Mouse (Mus musculus) liver, embryonic 14.5 days (tissue): ENCODE measurements at regions not wholly inside any gene's neighbourhood (a gene's known extent, or its start where the extent isn't known, plus 50 kb on each side); places are given as distances from the start of the nearest gene placed in this dataset.

Source experiments
- ATAC-seq: fragments of 200-750 bp; cut with Nextera tagmentation; 2 replicates; pipeline ENCODE4 v1.8.0; 2017; ENCODE audit warnings: moderate number of reproducible peaks, mild to moderate bottlenecking, moderate library complexity; ENCODE audit not compliant: insufficient read depth
- DNase-seq, 3 experiments: peaks; one replicate each; pipeline ENCODE4 v3.0.0-alpha.2; 2012 to 2013; ENCODE audit warnings: low read depth in 3 of 3, low spot score in 3 of 3
- H3K27ac ChIP-seq: fragments of 300-500 bp; sonication (generic); 2 replicates; pipeline ENCODE4 v1.5.1; 2014; ENCODE audit warnings: moderate library complexity, mild to moderate bottlenecking, control low read depth, inconsistent platforms
- H3K27me3 ChIP-seq: fragments of 300-500 bp; sonication (generic); 2 replicates; pipeline ENCODE4 v1.6.1; 2014; ENCODE audit warnings: mild to moderate bottlenecking, low read length, moderate library complexity; ENCODE audit not compliant: control insufficient read depth, insufficient read depth
- H3K36me3 ChIP-seq: fragments of 300-500 bp; sonication (generic); replicated peaks from 2 replicates; pipeline ENCODE4 v1.6.1; 2014; ENCODE audit warnings: low read depth; ENCODE audit not compliant: control insufficient read depth, insufficient read depth
- H3K4me1 ChIP-seq, 2 experiments: fragments of 200-500 bp in 1 of 2; fragments of 300-500 bp in 1 of 2; sonication (generic) in 1 of 2; replicated peaks; 2 replicates each; pipeline ENCODE4 v1.6.1; 2012 to 2014; ENCODE audit warnings: antibody characterized with exemption in 1 of 2, inconsistent platforms in 1 of 2, low read length in 1 of 2; ENCODE audit not compliant: control insufficient read depth in 2 of 2, insufficient read depth in 2 of 2
- H3K4me2 ChIP-seq: fragments of 300-500 bp; sonication (generic); 2 replicates; pipeline ENCODE4 v1.6.1; 2014; ENCODE audit warnings: low read depth, mild to moderate bottlenecking, control low read depth, moderate library complexity
- H3K4me3 ChIP-seq, 2 experiments: fragments of 200-500 bp in 1 of 2; fragments of 300-500 bp in 1 of 2; sonication (generic) in 1 of 2; 2 replicates each; pipeline ENCODE4 v1.5.1; 2012 to 2014; ENCODE audit warnings: low read depth in 2 of 2, low read length in 2 of 2, mild to moderate bottlenecking in 2 of 2, control low read depth in 1 of 2, inconsistent platforms in 1 of 2, moderate library complexity in 1 of 2; ENCODE audit not compliant: insufficient read depth in 1 of 2
- H3K9ac ChIP-seq: fragments of 300-500 bp; sonication (generic); replicated peaks from 2 replicates; pipeline ENCODE4 v1.6.1; 2014; ENCODE audit warnings: mild to moderate bottlenecking, control low read depth, moderate library complexity
- H3K9me3 ChIP-seq: fragments of 300-500 bp; sonication (generic); 2 replicates; pipeline ENCODE4 v1.6.1; 2016; ENCODE audit warnings: low read length, mixed read lengths; ENCODE audit not compliant: control insufficient read depth
- CTCF ChIP-seq: IDR thresholded peaks from 2 replicates; pipeline ENCODE4 v1.5.1; 2016; ENCODE audit warnings: antibody characterized with exemption, low read depth, control low read depth
- EP300 ChIP-seq: IDR thresholded peaks from 2 replicates; pipeline ENCODE4 v1.6.1; 2016; ENCODE audit warnings: antibody characterized with exemption, low read depth
- WGBS: fragments of 180-500 bp; shearing (Covaris S2); extraction: QIAGEN DNeasy Blood & Tissue Kit; methylation state at CpG from one replicate; pipeline ENCODE4 v1.1.7; 2014; ENCODE audit not compliant: insufficient replicate concordance; 5-methylcytosine and 5-hydroxymethylcytosine counted together

- WGBS, result 32% methylated on average over 14 of the region's 14 CpGs
- Histone ChIP-seq H3K4me3 (no peak overlapping the region), H3K27ac (no peak overlapping the region)
Measured at GRCm38 (mm10) chr4:9185156-9185875, 946.5 kb upstream of the Car8 start.

GRCm38 (mm10) chr4:9184451-9185121, 945.7 kb upstream of the Car8 start:
- H3K36me3 ChIP-seq, result no peaks in the 10 kb centered on the region
- no peak overlapping the region for H3K9ac ChIP-seq
- H3K9me3 ChIP-seq, result no peaks in the 10 kb centered on the region
- WGBS, result 1% methylated on average over 12 of the region's 12 CpGs
- peaks cover 0 to 6% of the 10 kb centered on the region in 2 experiments; a peak in 1 of 4 replicates for H3K4me1 ChIP-seq
- H3K4me3 ChIP-seq, result no peak overlapping the region
- DNase-seq, result no peak
- TF ChIP-seq CTCF (no peak), EP300 (no peak)
- no peaks in the 10 kb centered on the region for H3K27me3 ChIP-seq
- no peak overlapping the region for H3K27ac ChIP-seq
- peak overlapping the region; percentile 51 for H3K4me2 ChIP-seq
- ATAC-seq, result no peak

More at GRCm38 (mm10) chr4:9185156-9185875, 946.5 kb upstream of the Car8 start:
- H3K4me2 ChIP-seq, result peak overlapping the region; percentile 51
- no peaks in the 10 kb centered on the region for H3K9me3 ChIP-seq
- peaks cover 0 to 6% of the 10 kb centered on the region in 2 experiments; a peak in 1 of 4 replicates for H3K4me1 ChIP-seq
- no peaks in the 10 kb centered on the region for H3K36me3 ChIP-seq
- ATAC-seq (no peak), DNase-seq (no peak)
- no peaks in the 10 kb centered on the region for H3K27me3 ChIP-seq
- TF ChIP-seq CTCF (no peak), EP300 (no peak)
- H3K9ac ChIP-seq, result no peak overlapping the region

- WGBS, result 50% methylated on average over 1 of the region's 1 CpGs
- DNase-seq (no peak), ATAC-seq (no peak)
- Histone ChIP-seq H3K9ac (no peak overlapping the region), H3K4me1 (no peaks in the 10 kb centered on the region), H3K4me2 (no peak overlapping the region), H3K27me3 (no peaks in the 10 kb centered on the region), H3K4me3 (no peak overlapping the region), H3K27ac (no peak overlapping the region), H3K9me3 (no peaks in the 10 kb centered on the region), H3K36me3 (no peaks in the 10 kb centered on the region)
- TF ChIP-seq EP300 (no peak), CTCF (no peak)
Measured at GRCm38 (mm10) chr4:9174365-9174764, 935.5 kb upstream of the Car8 start.

GRCm38 (mm10) chr4:9162374-9162773, 923.5 kb upstream of the Car8 start:
- ATAC-seq, result no peak
- WGBS, result 63% methylated on average over 7 of the region's 7 CpGs
- no peak overlapping the region for H3K4me2 ChIP-seq
- no peak for TF ChIP-seq CTCF
- TF ChIP-seq EP300, result no peak
- H3K9me3 ChIP-seq, result no peaks in the 10 kb centered on the region
- no peak overlapping the region for H3K9ac ChIP-seq
- no peaks in the 10 kb centered on the region for H3K4me1 ChIP-seq
- no peaks in the 10 kb centered on the region for H3K27me3 ChIP-seq
- H3K4me3 ChIP-seq, result no peak overlapping the region
- no peak for DNase-seq
- no peak overlapping the region for H3K27ac ChIP-seq
- H3K36me3 ChIP-seq, result no peaks in the 10 kb centered on the region

GRCm38 (mm10) chr4:9161814-9162133, 922.9 kb upstream of the Car8 start:
- ATAC-seq (no peak), DNase-seq (no peak)
- no peaks in the 10 kb centered on the region for H3K36me3 ChIP-seq
- no peaks in the 10 kb centered on the region for H3K9me3 ChIP-seq
- H3K4me2 ChIP-seq, result no peak overlapping the region
- no peaks in the 10 kb centered on the region for H3K27me3 ChIP-seq
- H3K27ac ChIP-seq, result no peak overlapping the region
- H3K9ac ChIP-seq, result no peak overlapping the region
- no peak overlapping the region for H3K4me3 ChIP-seq
- WGBS, result 57% methylated on average over 4 of the region's 4 CpGs
- no peaks in the 10 kb centered on the region for H3K4me1 ChIP-seq
- TF ChIP-seq CTCF, result no peak
- TF ChIP-seq EP300, result no peak
